Mouse (Mus musculus): ENCODE results near the gene Golt1a. TPM values are rescaled to one million over a fixed set of nuclear protein-coding genes. Genes with fewer than 3 reads are reported as not detected.

Gene Golt1a
- polyA plus RNA-seq, 1 experiment: not detected

DNA sequence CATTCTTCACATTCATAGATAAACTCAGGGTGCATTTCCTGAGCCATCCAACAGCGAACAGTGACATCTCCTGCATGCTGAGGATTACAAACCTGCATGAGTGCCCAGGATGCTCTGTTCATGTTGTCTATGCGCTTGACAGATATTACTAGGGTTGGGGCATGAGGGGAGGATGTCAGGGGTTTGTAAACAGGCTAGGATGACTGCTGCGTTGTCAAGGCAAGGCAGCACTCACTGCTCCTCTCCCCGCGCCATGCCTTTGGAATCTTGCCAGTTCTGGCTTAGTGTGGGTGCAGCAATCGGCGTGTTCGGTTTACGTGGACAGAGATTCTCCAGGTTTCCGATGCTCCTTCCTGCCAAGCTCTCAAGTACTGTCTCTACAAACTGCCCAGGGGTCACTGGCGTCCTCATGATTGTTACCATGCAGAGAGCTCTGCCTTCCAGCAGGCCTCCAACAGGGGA lies 29.9 kb upstream of the Golt1a start:
- no peak for TF ChIP-seq POLR2A (IDR thresholded peaks at IDR 0.05; ENCODE audit: low read depth, low read length)
- TF ChIP-seq CTCF (IDR thresholded peaks at IDR 0.05; ENCODE audit: extremely low read depth, insufficient read depth, insufficient read length, insufficient replicate concordance): no peak
- Histone ChIP-seq H3K27ac (ENCODE audit: insufficient read depth, low read length) (no peak overlapping the region), H3K36me3 (ENCODE audit: control insufficient read depth, insufficient read depth, low read length) (no peaks in the 10 kb centered on the region), H3K4me3 (ENCODE audit: extremely low read depth, insufficient read depth, insufficient read length) (no peak overlapping the region), H3K27me3 (ENCODE audit: control insufficient read depth, insufficient read depth, low read length) (no peaks in the 10 kb centered on the region), H3K4me1 (ENCODE audit: control insufficient read depth, insufficient read depth, insufficient read length) (no peaks in the 10 kb centered on the region)
- WGBS: 89% methylated on average over 11 of the region's 11 CpGs
- DNase-seq (ENCODE audit: low read depth in 1 of 2, low spot score in 2 of 2): no peak

DNA sequence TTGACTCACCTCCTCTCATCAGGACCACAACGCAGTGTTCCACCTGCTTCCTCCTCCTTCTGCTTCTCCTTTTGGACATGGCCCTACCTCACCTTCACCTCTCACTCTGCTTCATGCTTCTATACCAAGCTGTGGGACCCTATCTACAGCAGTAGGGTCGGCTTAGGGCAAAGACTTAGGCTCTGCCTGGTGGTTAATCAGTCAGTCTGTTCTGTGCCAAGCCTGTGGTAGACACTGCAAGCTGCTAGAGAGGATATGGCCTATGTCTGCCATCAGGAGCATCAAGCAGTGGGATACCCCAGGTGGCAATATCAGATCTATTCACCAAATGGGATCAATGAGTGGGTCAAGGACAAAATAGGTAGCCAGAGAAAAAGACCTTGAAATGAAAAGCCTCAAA lies 29.1 kb upstream of the Golt1a start:
- Histone ChIP-seq H3K4me3 (ENCODE audit: extremely low read depth, insufficient read depth, insufficient read length) (no peak overlapping the region), H3K27ac (ENCODE audit: insufficient read depth, low read length) (no peak overlapping the region), H3K36me3 (ENCODE audit: control insufficient read depth, insufficient read depth, low read length) (no peaks in the 10 kb centered on the region), H3K4me1 (ENCODE audit: control insufficient read depth, insufficient read depth, insufficient read length) (no peaks in the 10 kb centered on the region), H3K27me3 (ENCODE audit: control insufficient read depth, insufficient read depth, low read length) (no peaks in the 10 kb centered on the region)
- DNase-seq (ENCODE audit: low read depth in 1 of 2, low spot score in 2 of 2): no peak
- TF ChIP-seq POLR2A (IDR thresholded peaks at IDR 0.05; ENCODE audit: low read depth, low read length) (no peak), CTCF (IDR thresholded peaks at IDR 0.05; ENCODE audit: extremely low read depth, insufficient read depth, insufficient read length, insufficient replicate concordance) (no peak)
- WGBS: 77% methylated on average over 2 of the region's 2 CpGs

DNA sequence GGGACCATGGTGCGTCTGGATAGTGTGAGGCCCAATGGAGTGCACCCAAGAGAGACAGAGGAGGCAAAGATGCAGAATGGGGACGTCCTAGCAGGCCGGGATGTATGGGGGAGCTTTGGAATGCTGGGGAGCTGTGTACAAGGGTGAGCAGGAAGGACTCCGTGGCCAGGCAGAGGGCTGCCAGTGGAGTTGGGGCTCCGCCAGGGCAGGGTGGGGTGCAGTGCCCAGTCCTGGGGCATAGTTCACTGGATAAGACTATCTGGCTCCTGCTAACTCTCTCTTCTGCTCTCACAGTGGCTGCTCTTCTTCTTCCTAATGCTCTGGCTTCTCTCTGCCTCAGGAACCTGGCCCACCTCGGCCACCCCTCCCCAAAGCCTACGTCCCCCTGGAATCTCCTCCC lies 23.7 kb upstream of the Golt1a start:
- Histone ChIP-seq H3K4me1 (ENCODE audit: control insufficient read depth, insufficient read depth, insufficient read length) (no peaks in the 10 kb centered on the region), H3K27me3 (ENCODE audit: control insufficient read depth, insufficient read depth, low read length) (no peaks in the 10 kb centered on the region), H3K27ac (ENCODE audit: insufficient read depth, low read length) (no peak overlapping the region), H3K36me3 (ENCODE audit: control insufficient read depth, insufficient read depth, low read length) (no peaks in the 10 kb centered on the region), H3K4me3 (ENCODE audit: extremely low read depth, insufficient read depth, insufficient read length) (no peak overlapping the region)
- no peak for TF ChIP-seq POLR2A (IDR thresholded peaks at IDR 0.05; ENCODE audit: low read depth, low read length)
- no peak for TF ChIP-seq CTCF (IDR thresholded peaks at IDR 0.05; ENCODE audit: extremely low read depth, insufficient read depth, insufficient read length, insufficient replicate concordance)
- DNase-seq (ENCODE audit: low read depth in 1 of 2, low spot score in 2 of 2): no peak
- 86% methylated on average over 7 of the region's 7 CpGs for WGBS

DNA sequence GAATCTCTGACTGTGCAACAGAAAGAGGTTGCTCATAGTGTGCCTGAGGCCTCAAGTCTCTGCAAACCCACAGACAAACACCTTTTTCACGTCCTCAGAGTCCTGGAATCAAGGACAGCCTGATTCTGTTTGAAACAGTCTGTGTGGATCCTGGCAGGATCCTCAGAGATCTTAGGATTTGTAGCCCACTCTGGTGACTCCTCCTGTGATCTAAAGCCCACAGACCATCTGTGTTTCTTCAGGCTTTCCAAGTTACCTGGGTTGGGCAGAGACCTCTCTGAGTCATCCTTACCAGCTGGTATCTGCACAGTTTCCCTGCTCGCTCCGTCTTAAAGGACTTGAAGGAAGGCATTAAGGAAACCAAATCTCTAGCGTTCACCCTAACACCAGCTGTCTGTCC lies 22.5 kb upstream of the Golt1a start:
- Histone ChIP-seq H3K27ac (ENCODE audit: insufficient read depth, low read length) (no peak overlapping the region), H3K27me3 (ENCODE audit: control insufficient read depth, insufficient read depth, low read length) (no peaks in the 10 kb centered on the region), H3K4me3 (ENCODE audit: extremely low read depth, insufficient read depth, insufficient read length) (no peak overlapping the region), H3K36me3 (ENCODE audit: control insufficient read depth, insufficient read depth, low read length) (no peaks in the 10 kb centered on the region), H3K4me1 (ENCODE audit: control insufficient read depth, insufficient read depth, insufficient read length) (no peaks in the 10 kb centered on the region)
- no peak for TF ChIP-seq POLR2A (IDR thresholded peaks at IDR 0.05; ENCODE audit: low read depth, low read length)
- TF ChIP-seq CTCF (IDR thresholded peaks at IDR 0.05; ENCODE audit: extremely low read depth, insufficient read depth, insufficient read length, insufficient replicate concordance): no peak
- 90% methylated on average over 4 of the region's 4 CpGs for WGBS
- no peak for DNase-seq (ENCODE audit: low read depth in 1 of 2, low spot score in 2 of 2)

DNA sequence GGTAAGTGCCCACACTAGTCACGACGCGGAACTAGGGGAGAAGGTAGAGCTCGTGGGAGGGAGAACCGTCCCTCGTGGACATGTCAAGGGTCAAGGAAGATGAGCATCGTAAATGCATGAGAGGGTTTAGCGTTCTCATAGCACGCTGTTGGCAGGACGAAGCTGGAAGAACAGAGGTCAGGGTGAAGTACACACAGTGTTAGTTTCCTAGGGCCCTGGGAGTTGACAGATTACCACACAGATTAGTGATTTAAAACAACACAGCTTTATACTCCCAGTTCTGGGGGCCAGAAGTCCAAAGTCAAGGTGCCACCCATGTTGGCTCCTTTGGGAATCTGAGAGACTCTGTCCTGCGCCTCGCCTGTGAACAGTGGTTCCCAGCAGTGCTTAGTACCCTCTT lies 21.7 kb upstream of the Golt1a start:
- no peaks in the 10 kb centered on the region for H3K27me3 ChIP-seq (ENCODE audit: control insufficient read depth, insufficient read depth, low read length)
- no peaks in the 10 kb centered on the region for H3K4me1 ChIP-seq (ENCODE audit: control insufficient read depth, insufficient read depth, insufficient read length)
- no peak for DNase-seq (ENCODE audit: low read depth in 1 of 2, low spot score in 2 of 2)
- TF ChIP-seq CTCF (IDR thresholded peaks at IDR 0.05; ENCODE audit: extremely low read depth, insufficient read depth, insufficient read length, insufficient replicate concordance): no peak
- no peak for TF ChIP-seq POLR2A (IDR thresholded peaks at IDR 0.05; ENCODE audit: low read depth, low read length)
- no peak overlapping the region for H3K27ac ChIP-seq (ENCODE audit: insufficient read depth, low read length)
- no peaks in the 10 kb centered on the region for H3K36me3 ChIP-seq (ENCODE audit: control insufficient read depth, insufficient read depth, low read length)
- WGBS: 91% methylated on average over 12 of the region's 12 CpGs
- H3K4me3 ChIP-seq (ENCODE audit: extremely low read depth, insufficient read depth, insufficient read length): no peak overlapping the region

DNA sequence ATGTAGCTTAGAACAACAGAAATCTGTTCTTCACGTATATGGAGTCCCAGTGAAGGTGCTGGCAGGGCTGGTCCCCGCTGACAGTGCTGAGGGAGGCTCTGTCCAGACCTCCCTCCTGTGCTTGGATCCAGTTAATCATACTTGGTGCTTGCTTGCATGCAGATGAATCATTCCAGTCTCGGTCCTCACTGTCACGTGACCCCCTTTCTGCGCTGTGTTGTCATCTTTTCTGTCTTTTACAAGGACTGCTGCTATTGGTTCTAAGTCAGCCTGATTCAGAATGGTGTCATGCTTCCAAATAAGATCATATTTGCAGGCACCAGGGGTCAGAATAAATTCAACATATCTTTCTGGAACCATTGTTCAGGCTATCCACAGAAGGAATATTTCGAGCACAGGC lies 17.7 kb upstream of the Golt1a start:
- TF ChIP-seq CTCF (IDR thresholded peaks at IDR 0.05; ENCODE audit: extremely low read depth, insufficient read depth, insufficient read length, insufficient replicate concordance) (no peak), POLR2A (IDR thresholded peaks at IDR 0.05; ENCODE audit: low read depth, low read length) (no peak)
- Histone ChIP-seq H3K27ac (ENCODE audit: insufficient read depth, low read length) (no peak overlapping the region), H3K27me3 (ENCODE audit: control insufficient read depth, insufficient read depth, low read length) (no peaks in the 10 kb centered on the region), H3K4me3 (ENCODE audit: extremely low read depth, insufficient read depth, insufficient read length) (no peak overlapping the region), H3K36me3 (ENCODE audit: control insufficient read depth, insufficient read depth, low read length) (no peaks in the 10 kb centered on the region), H3K4me1 (ENCODE audit: control insufficient read depth, insufficient read depth, insufficient read length) (no peaks in the 10 kb centered on the region)
- no peak for DNase-seq (ENCODE audit: low read depth in 1 of 2, low spot score in 2 of 2)
- 86% methylated on average over 6 of the region's 6 CpGs for WGBS

DNA sequence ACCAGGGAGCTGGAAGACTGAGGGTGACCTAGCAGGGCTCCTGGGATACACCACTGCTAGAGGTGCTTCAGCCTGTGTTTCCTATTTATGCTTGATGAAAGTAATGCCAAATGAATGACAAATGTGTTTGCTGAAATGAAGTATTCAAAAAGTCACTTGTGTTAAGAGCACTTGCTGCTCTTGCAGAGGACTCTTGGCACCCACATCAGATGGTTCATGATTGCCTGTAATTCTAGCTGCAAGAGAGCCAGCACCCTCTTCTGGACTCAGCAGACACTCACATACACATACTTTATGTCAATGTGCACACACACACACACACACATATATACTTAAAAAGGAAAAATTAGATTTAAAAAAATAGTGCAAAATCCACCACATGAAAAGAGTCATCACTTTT lies 17.0 kb upstream of the Golt1a start:
- Histone ChIP-seq H3K4me1 (ENCODE audit: control insufficient read depth, insufficient read depth, insufficient read length) (no peaks in the 10 kb centered on the region), H3K27ac (ENCODE audit: insufficient read depth, low read length) (no peak overlapping the region), H3K36me3 (ENCODE audit: control insufficient read depth, insufficient read depth, low read length) (no peaks in the 10 kb centered on the region), H3K4me3 (ENCODE audit: extremely low read depth, insufficient read depth, insufficient read length) (no peak overlapping the region), H3K27me3 (ENCODE audit: control insufficient read depth, insufficient read depth, low read length) (no peaks in the 10 kb centered on the region)
- DNase-seq (ENCODE audit: low read depth in 1 of 2, low spot score in 2 of 2): no peak
- no peak for TF ChIP-seq POLR2A (IDR thresholded peaks at IDR 0.05; ENCODE audit: low read depth, low read length)
- TF ChIP-seq CTCF (IDR thresholded peaks at IDR 0.05; ENCODE audit: extremely low read depth, insufficient read depth, insufficient read length, insufficient replicate concordance): no peak
